Mouse (Mus musculus) cortical plate, adult 2 months (tissue): ENCODE results near the gene Mindy2.

Source experiments
- CTCF ChIP-seq: fragments of 200-500 bp; IDR thresholded peaks from 2 replicates; pipeline ENCODE4 v1.5.1; 2011; ENCODE audit warnings: mild to moderate bottlenecking, control low read depth, low read length; ENCODE audit not compliant: insufficient read depth; ENCODE audit errors: extremely low read depth
- POLR2A ChIP-seq: fragments of 200-500 bp; IDR thresholded peaks from 2 replicates; pipeline ENCODE4 v1.6.1; 2011; ENCODE audit warnings: mild to moderate bottlenecking, low read length, control low read depth; ENCODE audit not compliant: insufficient read depth; ENCODE audit errors: extremely low read depth

DNA sequence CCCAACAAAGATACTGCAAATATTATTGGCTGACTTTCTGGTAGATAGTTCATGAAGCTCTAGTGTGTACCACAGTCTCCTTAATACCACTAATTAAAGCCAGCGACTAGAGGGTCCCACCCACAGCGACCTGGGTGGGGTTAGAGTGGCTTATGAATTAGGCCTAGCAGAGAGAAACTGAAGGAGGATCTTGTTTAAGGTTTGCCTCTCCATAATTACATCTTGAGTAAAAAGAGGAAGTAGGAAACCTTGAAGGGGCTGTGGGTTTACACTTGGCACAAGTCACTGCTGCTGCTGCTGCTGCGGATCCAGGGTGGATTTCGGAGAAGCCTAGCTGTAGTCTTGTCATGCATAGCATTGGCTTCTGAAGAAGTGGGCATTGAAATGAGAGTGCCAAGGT, 66.2 kb downstream of the Mindy2 start:
- TF ChIP-seq CTCF (no peak), POLR2A (no peak)
